ENCODE assay signal across 32 mouse cellular contexts in genomic region chr6:87970041-87970440, GRCm38 (mm10). TPM values are rescaled to one million over a fixed set of nuclear protein-coding genes. Genes with fewer than 3 reads are reported as not detected.
"Had no signal": no experiment of that assay in that cellular context is flagged by ENCODE, and none has a peak within 500 bp of the region (broad histone marks: within the 10 kb centered on the region; RNA-seq: fewer than 3 reads in every experiment).

No protein-coding gene starts in this region.

- ATAC-seq: hindbrain, embryonic 16.5 days; hindbrain, postnatal 0 days; inflammation-experienced regulatory T-cells, adult 6 months; intestine, embryonic 15.5 days; intestine, embryonic 16.5 days; intestine, postnatal 0 days had no signal

- H3K27me3 ChIP-seq: heart, embryonic 13.5 days; heart, embryonic 15.5 days; hindbrain, embryonic 13.5 days; hindbrain, embryonic 15.5 days; intestine, embryonic 15.5 days; kidney, embryonic 15.5 days had no signal

- H3K27ac ChIP-seq: heart, embryonic 13.5 days; heart, embryonic 15.5 days; hindbrain, embryonic 10.5 days; hindbrain, embryonic 13.5 days; hindbrain, embryonic 14.5 days; hindbrain, embryonic 15.5 days; hindbrain, postnatal 0 days; intestine, embryonic 15.5 days; kidney, embryonic 15.5 days; kidney, postnatal 0 days; layer of hippocampus, adult 2 months; left cerebral cortex, adult 2 months had no signal

- H3K36me3 ChIP-seq: heart, embryonic 13.5 days; heart, embryonic 15.5 days; hindbrain, embryonic 10.5 days; hindbrain, embryonic 13.5 days; hindbrain, embryonic 15.5 days; intestine, embryonic 15.5 days; kidney, embryonic 15.5 days had no signal

- H3K4me2 ChIP-seq: heart, embryonic 13.5 days; heart, embryonic 15.5 days; hindbrain, embryonic 13.5 days; hindbrain, embryonic 14.5 days; hindbrain, embryonic 15.5 days; intestine, embryonic 15.5 days; kidney, embryonic 15.5 days had no signal

- DNase-seq: heart, postnatal 10 days; heart, postnatal 14 days; heart, postnatal 36 days; heart, postnatal 4 days; kidney, adult 11 months; kidney, adult 18-20 months; kidney, adult 2 months; kidney, adult 8-10 months; kidney, adult 9 months; kidney, postnatal 10 days; kidney, postnatal 14 days; kidney, postnatal 25 days; kidney, postnatal 36 days; kidney, postnatal 4 days; layer of hippocampus, adult 9-11 months; layer of hippocampus, postnatal 36 days had no signal

- H3K4me1 ChIP-seq: heart, embryonic 13.5 days; heart, embryonic 15.5 days; hindbrain, embryonic 10.5 days; hindbrain, embryonic 13.5 days; hindbrain, embryonic 15.5 days; intestine, embryonic 15.5 days; kidney, embryonic 15.5 days had no signal

- H3K9me3 ChIP-seq: heart, embryonic 13.5 days; heart, embryonic 15.5 days; hindbrain, embryonic 10.5 days; hindbrain, embryonic 13.5 days; hindbrain, embryonic 15.5 days; intestine, embryonic 15.5 days; kidney, embryonic 15.5 days had no signal

- H3K9ac ChIP-seq: heart, embryonic 13.5 days; heart, embryonic 15.5 days; hindbrain, embryonic 13.5 days; hindbrain, embryonic 14.5 days; hindbrain, embryonic 15.5 days; intestine, embryonic 15.5 days; kidney, embryonic 15.5 days had no signal

- H3K4me3 ChIP-seq: heart, embryonic 13.5 days; heart, embryonic 15.5 days; hindbrain, embryonic 10.5 days; hindbrain, embryonic 13.5 days; hindbrain, embryonic 15.5 days; intestine, embryonic 15.5 days; kidney, embryonic 15.5 days; layer of hippocampus, adult 2 months; left cerebral cortex, adult 2 months had no signal

RNA-seq across cellular contexts. Expression of gene H1fx, which starts 11.4 kb away (rescaled TPM):
- polyA plus RNA-seq: inflammation-experienced regulatory T-cells, adult 6 months had no signal
